Mouse (Mus musculus) intestine, embryonic 14.5 days (tissue): ENCODE measurements around the gene Hnrnpr. TPM values are rescaled to one million over a fixed set of nuclear protein-coding genes. Genes with fewer than 3 reads are reported as not detected.

Source experiments
- ATAC-seq: fragments of 200-750 bp; cut with Nextera tagmentation; replicated peaks from 2 replicates; pipeline ENCODE4 v1.8.0; 2017; ENCODE audit warnings: low read depth, moderate number of reproducible peaks, moderate TSS enrichment, moderate library complexity; ENCODE audit not compliant: low FRiP score, low TSS enrichment
- DNase-seq: peaks from one replicate; pipeline ENCODE4 v3.0.0-alpha.2; 2018; ENCODE audit warnings: low spot score
- H3K27ac ChIP-seq: fragments of 300-500 bp; sonication (generic); 2 replicates; pipeline ENCODE4 v1.5.1; 2014; ENCODE audit warnings: low read depth, mild to moderate bottlenecking, control low read depth
- H3K27me3 ChIP-seq: fragments of 300-500 bp; sonication (generic); replicated peaks from 2 replicates; pipeline ENCODE4 v1.6.1; 2014; ENCODE audit warnings: low read length, control low read depth; ENCODE audit not compliant: control insufficient read depth, insufficient read depth
- H3K36me3 ChIP-seq: fragments of 300-500 bp; sonication (generic); 2 replicates; pipeline ENCODE4 v1.6.1; 2014; ENCODE audit warnings: low read length, control low read depth; ENCODE audit not compliant: control insufficient read depth, insufficient read depth
- H3K4me1 ChIP-seq: fragments of 300-500 bp; sonication (generic); replicated peaks from 2 replicates; pipeline ENCODE4 v1.6.1; 2014; ENCODE audit warnings: low read length, control low read depth, mixed read lengths; ENCODE audit not compliant: control insufficient read depth, insufficient read depth
- H3K4me2 ChIP-seq: fragments of 300-500 bp; sonication (generic); 2 replicates; pipeline ENCODE4 v1.6.1; 2014; ENCODE audit warnings: low read length
- H3K4me3 ChIP-seq: fragments of 300-500 bp; sonication (generic); 2 replicates; pipeline ENCODE4 v1.5.1; 2014; ENCODE audit warnings: low read depth, low read length, control low read depth, mixed read lengths
- H3K9ac ChIP-seq: fragments of 300-500 bp; sonication (generic); 2 replicates; pipeline ENCODE4 v1.6.1; 2014; ENCODE audit warnings: mild to moderate bottlenecking, low read length
- H3K9me3 ChIP-seq: fragments of 300-500 bp; sonication (generic); 2 replicates; pipeline ENCODE4 v1.6.1; 2016; ENCODE audit warnings: low read length, control low read depth; ENCODE audit not compliant: control insufficient read depth
- WGBS: fragments of 180-500 bp; shearing (Covaris S2); extraction: QIAGEN DNeasy Blood & Tissue Kit; methylation state at CpG from one replicate; pipeline ENCODE4 v1.1.7; 2014; 5-methylcytosine and 5-hydroxymethylcytosine counted together
- polyA plus RNA-seq: library from polyadenylated mRNA; unstranded; fragments of >200 nt; fragmentation: Nextera tagmentation; extraction: Ambion mirVana; gene quantifications from 2 replicates; pipeline ENCODE4 v1.2.1, GENCODE M21; 2014

The Hnrnpr gene
- polyA plus RNA-seq, 1 experiment from 2014 or later = 128 TPM

- H3K4me3 ChIP-seq = no peak overlapping the region
- H3K27ac ChIP-seq = no peak overlapping the region
- ATAC-seq (no peak), DNase-seq (no peak)
- no peak overlapping the region for H3K4me2 ChIP-seq
- H3K36me3 ChIP-seq = no peaks in the 10 kb centered on the region
- 85% methylated on average over 6 of the region's 6 CpGs for WGBS
- no peak overlapping the region for H3K9ac ChIP-seq
- no peaks in the 10 kb centered on the region for H3K4me1 ChIP-seq
- H3K27me3 ChIP-seq = no peaks in the 10 kb centered on the region
- H3K9me3 ChIP-seq = no peaks in the 10 kb centered on the region
Observed at GRCm38 (mm10) chr4:136383839-136384238, 73.1 kb downstream of the Hnrnpr start.

DNA sequence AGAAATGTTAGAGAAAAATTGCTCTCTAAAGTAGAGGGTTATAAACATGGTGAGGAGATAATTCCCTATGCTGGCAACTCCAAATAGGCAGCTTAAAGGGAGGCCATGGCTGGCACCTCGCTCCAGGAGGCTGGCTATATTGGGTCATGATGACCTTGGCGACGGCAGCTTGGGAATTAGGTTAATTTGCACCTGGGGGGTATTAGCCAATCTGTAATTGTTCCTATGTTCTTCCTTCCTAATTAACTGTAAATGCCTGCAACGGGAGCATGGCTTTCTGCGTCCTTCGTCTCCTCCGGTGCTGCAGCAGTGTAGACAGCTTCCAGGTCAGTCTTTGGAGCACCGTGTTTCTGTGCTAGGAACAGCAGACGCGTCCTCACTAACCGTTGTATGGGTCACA, 76.5 kb downstream of the Hnrnpr start:
- Histone ChIP-seq H3K9me3 (no peaks in the 10 kb centered on the region), H3K27me3 (no peaks in the 10 kb centered on the region), H3K36me3 (no peaks in the 10 kb centered on the region), H3K27ac (no peak overlapping the region), H3K4me2 (no peak overlapping the region), H3K9ac (no peak overlapping the region), H3K4me1 (no peaks in the 10 kb centered on the region), H3K4me3 (no peak overlapping the region)
- no peak for ATAC-seq
- 59% methylated on average over 11 of the region's 11 CpGs for WGBS
- DNase-seq = no peak

GRCm38 (mm10) chr4:136401806-136402205, 91.1 kb downstream of the Hnrnpr start:
- no peak overlapping the region for H3K27ac ChIP-seq
- no peaks in the 10 kb centered on the region for H3K27me3 ChIP-seq
- H3K4me3 ChIP-seq = no peak overlapping the region
- H3K9me3 ChIP-seq = no peaks in the 10 kb centered on the region
- DNase-seq (no peak), ATAC-seq (no peak)
- H3K9ac ChIP-seq = no peak overlapping the region
- H3K4me2 ChIP-seq = no peak overlapping the region
- no peaks in the 10 kb centered on the region for H3K36me3 ChIP-seq
- WGBS = 81% methylated on average over 10 of the region's 10 CpGs
- H3K4me1 ChIP-seq = no peaks in the 10 kb centered on the region

DNA sequence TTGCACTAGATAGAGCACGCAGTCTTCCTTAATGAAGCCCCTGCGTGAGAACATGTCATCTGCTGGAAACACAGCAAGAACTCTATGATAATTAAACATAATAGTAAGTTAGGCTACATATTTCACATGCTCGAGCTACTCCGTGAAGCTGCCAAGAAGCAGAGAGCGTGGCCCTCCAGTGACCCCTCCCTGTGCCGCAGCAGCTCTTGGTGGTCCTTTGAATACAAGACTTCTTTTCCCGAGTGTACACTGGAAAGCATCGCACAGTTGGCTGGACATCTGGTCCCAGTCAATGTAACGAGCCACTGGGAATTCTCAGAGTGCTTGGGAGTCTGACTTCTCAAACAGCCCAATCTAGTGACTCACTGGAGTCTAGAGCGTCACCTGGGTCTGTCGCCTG, 97.1 kb downstream of the Hnrnpr start:
- Histone ChIP-seq H3K9me3 (no peaks in the 10 kb centered on the region), H3K4me2 (no peak overlapping the region), H3K36me3 (no peaks in the 10 kb centered on the region), H3K4me1 (0 out of 2 replicates have a peak, but pooled peaks cover 2% of the 10 kb centered on the region), H3K9ac (no peak overlapping the region), H3K4me3 (no peak overlapping the region), H3K27ac (no peak overlapping the region; the same call in 1 of the 2 replicates), H3K27me3 (no peaks in the 10 kb centered on the region)
- no peak for ATAC-seq
- 50% methylated on average over 11 of the region's 11 CpGs for WGBS
- DNase-seq = no peak

Other genes starting within 250 kb of the Hnrnpr start
- 325 and 351 TPM in 2 replicates for gene Id3, start 167.4 kb upstream of the Hnrnpr start, polyA plus RNA-seq
- gene E2f2, start 138.5 kb upstream of the Hnrnpr start, polyA plus RNA-seq = 4.1 and 5.0 TPM in 2 replicates
- 4.6 and 4.9 TPM in 2 replicates for gene Asap3, start 104.6 kb upstream of the Hnrnpr start, polyA plus RNA-seq
- gene Tcea3, start 63.2 kb upstream of the Hnrnpr start, polyA plus RNA-seq = 18.7 and 19.1 TPM in 2 replicates
- 19.0 and 25.4 TPM in 2 replicates for gene Zfp46, start 26.3 kb upstream of the Hnrnpr start, polyA plus RNA-seq
- 0.12 and 0.16 TPM in 2 replicates for gene Htr1d, start 112.6 kb downstream of the Hnrnpr start, polyA plus RNA-seq
- gene 6030445D17Rik, start 151.3 kb downstream of the Hnrnpr start, polyA plus RNA-seq = 0.23 and 0.43 TPM in 2 replicates
- 112 and 122 TPM in 2 replicates for gene Luzp1, start 158.8 kb downstream of the Hnrnpr start, polyA plus RNA-seq